Mouse (Mus musculus) limb, embryonic 14.5 days (tissue): ENCODE results near the gene Lhb. TPM values are rescaled to one million over a fixed set of nuclear protein-coding genes. Genes with fewer than 3 reads are reported as not detected.
A peak's percentile ranks its signal among the peaks of the same experiment; 100 is the strongest.

Source experiments
- ATAC-seq: fragments of 200-750 bp; cut with Nextera tagmentation; 2 replicates; pipeline ENCODE4 v1.8.0; 2017; ENCODE audit warnings: low read depth, moderate number of reproducible peaks, moderate TSS enrichment; ENCODE audit not compliant: low FRiP score
- DNase-seq: peaks from one replicate; pipeline ENCODE4 v3.0.0-alpha.2; 2015; ENCODE audit warnings: low spot score
- H3K27ac ChIP-seq: fragments of 300-500 bp; sonication (generic); replicated peaks from 2 replicates; pipeline ENCODE4 v1.5.1; 2014; ENCODE audit warnings: low read depth, mild to moderate bottlenecking, low read length, moderate library complexity, mixed read lengths
- H3K27me3 ChIP-seq: fragments of 300-500 bp; sonication (generic); 2 replicates; pipeline ENCODE4 v1.6.1; 2014; ENCODE audit warnings: low read length, mixed read lengths; ENCODE audit not compliant: control insufficient read depth, insufficient read depth
- H3K36me3 ChIP-seq: fragments of 300-500 bp; sonication (generic); 2 replicates; pipeline ENCODE4 v1.6.1; 2014; ENCODE audit warnings: mild to moderate bottlenecking, low read length, moderate library complexity, mixed read lengths; ENCODE audit not compliant: control insufficient read depth, insufficient read depth
- H3K4me1 ChIP-seq: fragments of 300-500 bp; sonication (generic); 2 replicates; pipeline ENCODE4 v1.6.1; 2014; ENCODE audit warnings: antibody characterized with exemption, low read length, mixed read lengths; ENCODE audit not compliant: control insufficient read depth, insufficient read depth
- H3K4me2 ChIP-seq: fragments of 300-500 bp; sonication (generic); replicated peaks from 2 replicates; pipeline ENCODE4 v1.6.1; 2014; ENCODE audit warnings: low read depth, mild to moderate bottlenecking, low read length, moderate library complexity; ENCODE audit not compliant: severe bottlenecking
- H3K4me3 ChIP-seq: fragments of 300-500 bp; sonication (generic); replicated peaks from 2 replicates; pipeline ENCODE4 v1.5.1; 2014; ENCODE audit warnings: low read length
- H3K9ac ChIP-seq: fragments of 300-500 bp; sonication (generic); 2 replicates; pipeline ENCODE4 v1.6.1; 2014; ENCODE audit warnings: mild to moderate bottlenecking, low read depth, low read length, moderate library complexity; ENCODE audit not compliant: severe bottlenecking
- H3K9me3 ChIP-seq: fragments of 300-500 bp; sonication (generic); 2 replicates; pipeline ENCODE4 v1.6.1; 2016; ENCODE audit warnings: low read length; ENCODE audit not compliant: control insufficient read depth
- POLR2A ChIP-seq: fragments of 200-500 bp; IDR thresholded peaks from 2 replicates; pipeline ENCODE4 v1.8.0; 2012; ENCODE audit warnings: inconsistent platforms, mild to moderate bottlenecking, moderate library complexity, borderline replicate concordance; ENCODE audit not compliant: insufficient read depth, insufficient read length; ENCODE audit errors: extremely low read depth
- WGBS: fragments of 180-500 bp; shearing (Covaris S2); extraction: QIAGEN DNeasy Blood & Tissue Kit; methylation state at CpG from one replicate; pipeline ENCODE4 v1.1.7; 2014; 5-methylcytosine and 5-hydroxymethylcytosine counted together
- polyA plus RNA-seq, 2 experiments: library from polyadenylated mRNA; depleted of rRNA in 1 of 2; stranded (reverse) in 1 of 2; unstranded in 1 of 2; fragments of >200 nt; fragmentation: Nextera tagmentation in 1 of 2; extraction: Ambion mirVana in 1 of 2; gene quantifications; 2 replicates each; pipeline versions ENCODE4 v1.2.1 to v1.2.3; 2012 to 2014

The Lhb gene
- polyA plus RNA-seq, 2 experiments = 0.50 TPM; not detected in 1

DNA sequence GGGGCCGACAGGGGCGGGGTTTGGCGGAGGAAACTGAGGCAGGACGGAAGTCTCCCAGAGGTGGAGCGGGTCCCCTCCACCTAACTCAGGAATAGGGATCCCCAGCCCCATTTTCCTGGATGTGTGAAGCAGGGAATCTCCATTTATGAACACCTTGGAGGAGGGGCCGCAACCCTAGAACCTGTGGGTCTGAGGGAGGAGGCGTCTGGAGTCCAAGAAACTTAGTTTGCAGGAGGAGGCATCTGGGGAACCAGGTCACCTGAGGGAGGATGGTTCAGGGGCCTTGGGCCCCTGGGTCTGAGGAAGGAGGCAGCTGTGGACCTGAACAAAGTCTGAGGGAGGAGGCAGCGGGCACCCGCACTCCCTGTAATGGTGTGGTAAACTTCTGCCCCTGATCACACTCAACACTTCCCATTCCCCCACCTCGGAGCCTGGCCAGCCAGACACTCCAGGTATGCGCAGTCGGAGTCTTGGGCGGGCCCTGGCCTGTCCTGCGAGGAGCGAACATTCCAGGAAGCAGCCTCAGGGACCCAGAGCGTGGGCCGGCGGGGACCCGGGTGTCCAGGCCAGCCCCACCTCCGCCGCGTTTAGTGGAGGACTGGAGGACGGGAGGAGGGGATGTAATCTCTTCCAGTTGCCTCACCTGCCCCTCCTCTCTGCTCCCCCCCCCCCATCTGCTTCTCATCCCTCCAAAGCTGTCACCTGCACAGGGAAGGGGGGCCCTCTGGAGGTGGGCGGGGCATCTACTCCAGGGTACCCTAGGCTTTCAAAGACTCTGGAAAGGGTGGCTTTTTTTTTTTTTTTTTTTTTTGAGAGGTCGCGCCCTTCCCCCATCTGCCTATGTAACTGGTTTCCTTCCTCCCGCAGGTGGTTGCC, 6.5 kb upstream of the Lhb start:
- Histone ChIP-seq H3K9ac (peak overlapping the region; percentile 68), H3K4me2 (peak overlapping the region; percentile 83), H3K4me1 (peaks cover 4% of the 10 kb centered on the region), H3K27me3 (peaks cover 62% of the 10 kb centered on the region), H3K36me3 (no peaks in the 10 kb centered on the region), H3K9me3 (no peaks in the 10 kb centered on the region), H3K27ac (no peak overlapping the region; the same call in 1 of the 2 replicates), H3K4me3 (peak overlapping the region; percentile 58)
- no peak for TF ChIP-seq POLR2A
- 2% methylated on average over 21 of the region's 27 CpGs for WGBS
- peak; percentile 20 for ATAC-seq
- DNase-seq = peak; percentile 18

DNA sequence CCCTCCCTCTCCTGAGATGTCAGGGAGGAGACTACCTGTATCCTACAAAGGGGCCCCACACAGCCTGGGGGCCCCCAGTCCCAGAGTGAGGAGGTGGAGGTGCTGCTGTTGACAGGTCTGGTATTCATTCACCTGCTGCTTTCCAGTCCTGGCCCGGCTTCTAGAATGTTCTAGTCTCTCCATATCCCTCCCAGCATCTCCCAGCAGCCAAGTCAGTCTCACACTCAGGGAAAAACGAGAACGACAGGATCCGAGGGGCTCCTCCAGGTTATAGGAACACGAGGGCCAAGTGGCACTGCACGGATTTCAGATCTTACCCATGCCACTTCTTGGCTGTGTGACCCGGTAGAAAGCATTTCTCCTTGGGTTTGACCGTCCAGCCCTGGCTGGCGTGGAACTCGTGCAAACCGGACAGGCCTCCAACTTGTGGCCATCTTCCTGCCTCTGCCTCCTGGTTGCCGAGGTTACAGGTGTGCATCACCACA, 5.8 kb upstream of the Lhb start:
- Histone ChIP-seq H3K27ac (no peak overlapping the region), H3K36me3 (no peaks in the 10 kb centered on the region), H3K4me3 (peak overlapping the region; percentile 58; the same call in 1 of the 2 replicates), H3K9ac (no peak overlapping the region), H3K4me2 (no peak overlapping the region; the same call in 1 of the 2 replicates), H3K4me1 (peaks cover 6% of the 10 kb centered on the region), H3K9me3 (no peaks in the 10 kb centered on the region), H3K27me3 (peaks cover 62% of the 10 kb centered on the region)
- no peak for DNase-seq
- ATAC-seq = no peak
- 42% methylated on average over 12 of the region's 12 CpGs for WGBS
- TF ChIP-seq POLR2A = no peak

DNA sequence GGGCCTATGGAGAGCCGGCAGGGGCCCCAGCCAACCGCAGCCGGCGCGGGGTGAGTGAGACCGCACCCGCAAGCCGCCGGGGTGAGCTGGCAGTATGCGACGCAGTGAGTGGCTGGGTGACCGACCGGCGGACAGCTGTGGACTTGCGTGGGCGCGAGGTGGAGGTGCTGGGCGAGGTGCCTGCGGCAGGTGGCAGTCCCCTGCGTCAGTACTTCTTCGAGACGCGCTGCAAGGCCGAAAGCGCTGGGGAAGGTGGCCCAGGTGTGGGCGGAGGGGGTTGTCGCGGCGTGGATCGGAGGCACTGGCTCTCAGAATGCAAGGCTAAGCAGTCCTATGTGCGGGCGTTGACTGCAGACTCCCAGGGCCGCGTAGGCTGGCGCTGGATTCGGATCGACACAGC, 5.0 kb upstream of the Lhb start:
- H3K36me3 ChIP-seq = 0 out of 2 replicates have a peak, but pooled peaks cover 3% of the 10 kb centered on the region
- H3K4me3 ChIP-seq = no peak overlapping the region
- TF ChIP-seq POLR2A = no peak
- peaks cover 61% of the 10 kb centered on the region for H3K27me3 ChIP-seq
- H3K4me1 ChIP-seq = peaks cover 13% of the 10 kb centered on the region
- H3K9ac ChIP-seq = peak overlapping the region; percentile 0; the same call in 1 of the 2 replicates
- no peak for DNase-seq
- no peak for ATAC-seq
- no peaks in the 10 kb centered on the region for H3K9me3 ChIP-seq
- H3K4me2 ChIP-seq = peak overlapping the region; percentile 26; the same call in 1 of the 2 replicates
- no peak overlapping the region for H3K27ac ChIP-seq
- 14% methylated on average over 37 of the region's 37 CpGs for WGBS

DNA sequence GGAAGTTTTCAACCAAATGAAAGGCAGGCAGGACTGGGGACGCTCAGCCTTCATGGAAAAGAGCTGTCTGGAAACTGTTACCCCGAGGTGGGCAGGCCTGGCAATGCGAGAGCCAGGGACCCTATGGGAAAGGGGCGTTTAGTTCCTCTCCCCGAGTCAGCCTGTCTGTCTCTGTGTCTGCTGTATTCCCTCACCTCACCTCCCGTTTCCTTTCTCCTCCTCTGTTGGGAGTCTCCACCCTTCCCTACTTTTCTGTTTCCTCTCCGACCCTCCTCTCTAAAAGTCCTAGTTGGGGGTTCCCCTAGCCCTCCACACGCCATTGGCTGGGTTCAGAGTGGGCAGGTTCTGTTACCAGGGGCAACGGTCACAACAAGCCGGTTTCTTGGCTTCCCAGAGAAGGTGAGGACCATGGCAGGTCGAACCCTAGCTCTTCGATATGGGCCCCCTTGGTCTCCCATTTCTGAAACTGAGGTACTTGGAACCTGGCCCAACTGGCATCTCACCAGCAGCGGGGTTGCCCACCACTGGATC, 2.6 kb upstream of the Lhb start:
- H3K9me3 ChIP-seq = no peaks in the 10 kb centered on the region
- H3K27ac ChIP-seq = no peak overlapping the region
- 13% methylated on average over 13 of the region's 13 CpGs for WGBS
- TF ChIP-seq POLR2A = no peak
- no peak overlapping the region for H3K4me3 ChIP-seq
- no peak for DNase-seq
- peak overlapping the region; percentile 17; the same call in 1 of the 2 replicates for H3K4me2 ChIP-seq
- peaks cover 13% of the 10 kb centered on the region for H3K4me1 ChIP-seq
- no peak overlapping the region for H3K9ac ChIP-seq
- no peak for ATAC-seq
- peaks cover 41% of the 10 kb centered on the region for H3K27me3 ChIP-seq
- peaks cover 27% of the 10 kb centered on the region for H3K36me3 ChIP-seq

DNA sequence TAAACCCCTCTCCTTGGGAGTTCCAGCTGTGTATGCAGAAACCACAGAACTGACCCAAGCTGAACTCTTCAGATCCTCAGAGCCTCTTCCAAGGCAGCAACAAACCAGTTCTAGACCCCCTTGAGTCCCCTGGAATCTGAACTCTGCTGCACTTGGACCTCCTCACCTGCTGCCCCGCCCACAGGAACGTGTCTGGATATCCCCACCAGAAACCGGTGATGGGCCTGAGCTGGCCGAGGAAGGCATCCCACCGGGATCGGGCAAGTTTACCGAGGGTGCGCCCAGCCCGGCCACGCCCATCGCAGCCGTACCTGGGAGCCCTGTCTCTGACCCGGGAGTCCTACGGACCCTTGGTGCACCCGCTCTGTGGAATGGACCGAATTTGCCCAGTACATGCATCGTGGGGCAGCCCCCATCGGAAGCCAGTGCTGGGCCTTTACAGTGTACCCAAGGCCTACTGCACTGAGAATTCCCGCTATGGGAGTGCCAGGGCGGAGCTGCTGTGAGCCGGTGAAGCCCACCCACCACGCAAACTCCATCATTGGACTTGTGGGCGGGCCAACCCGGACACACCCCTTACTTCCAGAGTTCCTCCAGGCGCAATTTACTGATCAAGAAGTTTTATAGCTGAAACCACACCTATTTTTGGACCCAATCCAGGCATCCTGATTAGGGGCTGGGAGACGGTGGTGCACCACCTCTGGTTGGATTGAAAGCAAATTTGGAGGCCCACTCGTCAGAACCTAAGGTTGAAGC, 583 bp upstream of the Lhb start:
- H3K9ac ChIP-seq = 0 out of 2 replicates have a peak overlapping the region, but pooled peaks have one; percentile 12
- DNase-seq = peak; percentile 67
- WGBS = 10% methylated on average over 25 of the region's 27 CpGs
- no peaks in the 10 kb centered on the region for H3K9me3 ChIP-seq
- H3K27me3 ChIP-seq = peaks cover 21% of the 10 kb centered on the region
- peak overlapping the region; percentile 20 for H3K4me2 ChIP-seq
- peaks cover 10% of the 10 kb centered on the region; the same call in 1 of the 2 replicates for H3K4me1 ChIP-seq
- no peak for ATAC-seq
- no peak overlapping the region for H3K27ac ChIP-seq
- peaks cover 47% of the 10 kb centered on the region for H3K36me3 ChIP-seq
- no peak for TF ChIP-seq POLR2A
- 0 out of 2 replicates have a peak overlapping the region, but pooled peaks have one; percentile 2 for H3K4me3 ChIP-seq
